Mouse (Mus musculus) C2C12 (cell line): Measurements from ENCODE around the gene Dlg5.

Experiments used
- CEBPB ChIP-seq: IDR thresholded peaks from one replicate; pipeline ENCODE4 v1.6.1; 2011; ENCODE audit warnings: low read depth, mild to moderate bottlenecking, control low read depth, moderate library complexity
- CTCF ChIP-seq: IDR thresholded peaks from one replicate; pipeline ENCODE4 v1.5.1; 2011; ENCODE audit not compliant: control insufficient read depth, insufficient read depth, insufficient read length
- FOSL1 ChIP-seq: IDR thresholded peaks from one replicate; pipeline ENCODE4 v1.8.0; 2011; ENCODE audit warnings: mild to moderate bottlenecking, low read length; ENCODE audit not compliant: poor library complexity, insufficient read depth, severe bottlenecking
- MAX ChIP-seq: IDR thresholded peaks from one replicate; pipeline ENCODE4 v1.6.1; 2011; ENCODE audit warnings: mild to moderate bottlenecking, control low read depth
- MYOD1 ChIP-seq: IDR thresholded peaks from one replicate; pipeline ENCODE4 v1.6.1; 2011; ENCODE audit warnings: low read depth; ENCODE audit not compliant: control insufficient read depth, insufficient read length
- MYOG ChIP-seq: IDR thresholded peaks from one replicate; pipeline ENCODE4 v1.6.1; 2011; ENCODE audit not compliant: control insufficient read depth, insufficient read length; ENCODE audit errors: extremely low read depth
- USF1 ChIP-seq: IDR thresholded peaks from one replicate; pipeline ENCODE4 v1.6.1; 2011; ENCODE audit warnings: low read depth, mild to moderate bottlenecking, control low read depth, moderate library complexity

DNA sequence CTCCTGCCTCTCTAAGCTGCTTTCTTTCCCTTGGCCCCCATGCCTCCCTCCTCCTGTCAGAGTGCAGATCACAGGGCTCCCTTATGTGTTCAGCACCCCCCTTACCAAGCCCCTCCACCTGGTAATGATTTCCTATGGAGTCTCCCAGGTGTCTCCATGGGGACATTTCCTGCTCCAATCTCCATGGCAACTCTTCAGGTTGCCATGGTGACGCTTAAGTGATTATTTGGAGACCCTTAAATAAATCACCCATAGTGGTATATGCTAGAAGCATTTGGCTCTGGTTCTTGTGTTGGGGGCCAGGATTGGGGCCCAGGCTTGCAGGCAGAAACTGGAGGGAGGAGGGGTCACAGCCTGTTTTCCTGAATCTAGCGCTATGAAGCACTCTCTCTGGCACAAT lies 17.2 kb upstream of the Dlg5 start:
- TF ChIP-seq MYOD1 (no peak), CTCF (no peak), MAX (no peak), USF1 (no peak), CEBPB (no peak), FOSL1 (no peak), MYOG (no peak)
